Mouse (Mus musculus) spleen, postnatal 36 days (tissue): ENCODE data around the gene Gmfb.

Experiments
- DNase-seq, 2 experiments: peaks; one replicate each; pipeline ENCODE4 v3.0.0; 2022; ENCODE audit warnings: low spot score in 2 of 2, mixed read lengths in 1 of 2

The Gmfb gene

DNA sequence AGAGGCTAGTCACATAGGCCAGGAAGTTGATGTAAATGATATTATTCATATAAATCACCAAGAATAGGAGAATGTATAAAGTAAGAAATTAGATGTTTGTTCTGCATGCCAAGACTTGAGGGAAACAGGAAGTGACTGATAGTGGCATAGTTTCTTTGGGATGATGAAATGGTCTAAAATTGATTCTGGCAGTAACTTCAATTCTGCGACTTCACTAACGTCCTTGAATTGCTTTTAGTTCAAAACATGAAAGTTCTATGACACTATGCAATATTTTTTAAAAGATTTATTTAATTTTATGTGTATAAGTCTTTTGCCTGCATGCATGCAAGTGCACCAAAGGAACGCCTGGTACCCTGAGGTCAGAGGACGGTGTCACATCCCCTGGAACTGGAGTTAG lies 18.8 kb downstream of the Gmfb start:
- no peak for DNase-seq

DNA sequence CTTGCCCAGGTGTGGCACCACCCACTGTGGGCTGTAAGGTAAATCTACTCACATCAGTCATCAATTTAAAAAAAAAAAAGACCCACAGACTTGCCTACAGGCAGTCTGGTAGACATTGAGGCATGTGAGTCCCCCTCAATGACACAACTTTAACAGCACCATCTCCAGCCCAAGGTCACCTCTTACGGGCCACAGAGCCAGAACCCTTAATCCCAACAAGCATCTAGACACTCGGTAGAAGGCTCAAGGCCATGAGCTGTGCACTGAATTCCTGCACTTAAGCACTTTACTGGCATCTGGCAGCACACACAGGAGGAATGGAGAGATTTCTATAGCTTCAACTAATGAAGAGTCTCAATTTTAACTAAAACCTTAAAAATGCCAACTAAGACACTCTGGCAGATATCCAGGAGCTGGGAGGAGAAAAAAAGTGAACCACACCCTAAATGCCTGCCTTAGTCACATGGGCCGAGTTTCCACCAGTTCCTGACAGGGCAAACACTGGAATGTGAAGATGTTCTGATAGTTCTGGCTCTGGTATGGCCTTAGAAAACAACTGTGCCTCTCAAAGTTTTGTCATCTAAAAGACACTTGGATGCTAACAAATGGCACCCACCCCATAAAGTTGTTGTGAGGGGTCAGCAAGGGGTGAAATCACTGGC lies 21.2 kb downstream of the Gmfb start:
- peak; percentile 26 to 72 for DNase-seq

DNA sequence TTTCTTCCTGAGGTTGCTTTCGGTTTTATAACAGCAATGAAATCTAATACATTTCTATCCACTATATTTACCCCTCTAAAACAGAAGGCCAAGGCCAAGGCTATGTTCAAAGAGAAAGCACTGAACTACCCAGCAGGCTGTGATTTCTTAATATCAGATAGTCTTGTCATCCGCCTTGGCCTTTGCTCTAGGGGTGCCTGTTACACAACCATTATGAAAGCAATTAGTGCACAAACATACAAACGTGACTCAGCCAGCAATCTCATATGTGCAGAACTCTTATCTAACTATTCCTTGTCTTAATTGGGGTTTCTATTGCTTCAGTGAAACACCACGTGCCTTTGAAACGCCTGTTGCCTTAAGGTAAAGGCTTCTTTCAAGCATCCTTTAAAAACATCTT lies 27.9 kb downstream of the Gmfb start:
- DNase-seq = no peak

DNA sequence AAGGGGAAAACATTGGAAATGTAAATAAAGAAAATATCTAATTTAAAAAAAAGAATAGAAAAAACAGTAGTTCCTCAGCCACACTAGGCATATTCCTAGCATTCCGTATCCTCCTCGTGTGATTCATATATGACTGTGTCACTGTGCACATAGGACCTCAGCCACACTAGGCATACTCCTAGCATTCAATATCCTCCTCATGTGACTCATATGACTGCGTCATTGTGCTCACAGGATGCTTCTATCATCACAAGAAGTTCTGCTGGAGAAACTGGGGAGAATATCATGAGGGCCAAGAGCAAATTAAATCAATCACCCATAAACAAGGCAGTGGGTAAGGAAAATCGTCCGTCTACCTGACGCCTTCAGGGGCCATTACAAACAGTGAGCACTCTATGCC lies 31.3 kb downstream of the Gmfb start:
- DNase-seq = no peak

DNA sequence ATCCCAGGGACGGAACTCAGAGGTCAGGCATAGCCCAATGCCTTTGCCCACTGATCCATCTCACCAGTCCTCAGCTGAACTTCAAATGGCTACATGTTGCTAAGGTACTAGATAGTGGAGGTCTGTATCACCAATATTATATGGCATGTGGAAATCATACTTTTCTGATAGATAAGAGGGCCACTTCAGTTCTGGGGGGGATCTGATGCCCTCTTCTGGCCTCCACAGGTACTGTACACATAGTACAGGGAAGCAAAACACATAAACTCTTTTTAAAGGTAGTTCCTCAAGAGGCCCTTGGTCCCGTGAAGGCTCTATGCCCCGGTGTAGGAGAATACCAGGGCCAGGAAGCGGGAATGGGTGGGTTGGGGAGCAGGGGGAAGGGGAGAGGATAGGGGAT lies 31.7 kb downstream of the Gmfb start:
- DNase-seq = peak; percentile 25 to 27

DNA sequence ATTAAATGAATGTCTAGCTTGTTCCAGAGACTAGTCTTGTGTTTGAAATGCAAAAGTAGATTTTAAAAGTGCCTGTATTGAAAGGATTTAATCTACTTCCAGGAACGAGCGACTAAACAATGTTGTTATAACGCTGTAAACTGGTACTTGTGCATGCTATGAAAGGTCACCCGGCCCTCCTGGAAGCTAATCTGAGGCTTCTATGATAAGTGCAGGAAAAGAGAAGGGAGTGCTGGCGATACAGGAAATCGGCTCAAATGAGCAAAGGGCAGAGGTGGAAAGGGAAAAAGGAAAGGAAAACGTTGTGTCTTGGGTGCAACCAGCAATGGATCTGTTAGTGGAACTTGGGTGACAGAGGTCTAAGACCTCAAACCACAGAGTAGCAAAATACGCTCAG lies 33.5 kb downstream of the Gmfb start:
- DNase-seq = no peak

DNA sequence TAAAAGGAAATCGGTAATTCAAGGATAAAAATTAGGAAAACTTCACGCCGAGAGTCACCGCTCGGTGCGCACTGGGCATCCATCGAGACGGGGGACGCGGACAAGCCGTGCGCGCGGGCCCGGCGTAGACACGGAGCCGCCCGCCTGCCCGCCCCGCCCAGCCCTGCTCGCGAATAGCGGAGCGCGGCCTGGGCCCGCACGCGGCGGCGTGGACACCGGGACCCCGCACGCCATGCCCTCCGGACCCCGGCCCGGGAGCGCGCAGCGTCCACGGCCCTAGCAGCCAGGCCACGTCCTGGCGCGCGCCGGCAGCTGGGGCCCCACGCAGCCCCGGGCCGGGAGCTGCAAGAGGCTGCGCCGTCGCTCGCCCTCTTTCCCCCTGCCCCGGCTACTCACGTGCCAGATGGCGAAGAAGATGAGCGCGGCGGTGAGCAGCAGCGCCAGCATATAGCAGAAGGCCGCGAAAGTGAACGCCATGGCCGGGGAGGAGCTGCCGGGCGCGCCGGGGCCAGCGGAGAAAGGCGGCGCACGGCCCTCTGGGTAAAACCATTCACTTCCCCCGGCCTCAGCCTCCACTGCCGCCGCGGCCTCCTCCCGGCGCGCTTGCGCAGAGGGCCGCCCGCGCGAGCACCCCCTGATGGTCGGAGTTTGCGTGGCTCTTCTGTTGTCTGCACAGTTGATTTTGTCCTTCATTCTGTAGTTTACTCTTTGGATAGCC lies 34.1 kb downstream of the Gmfb start, which contains the start of gene Cnih1:
TSS of gene Cnih1 (minus strand) at position 625 of the 718 bp plus-strand sequence.
- peak; percentile 88 to 91 for DNase-seq

DNA sequence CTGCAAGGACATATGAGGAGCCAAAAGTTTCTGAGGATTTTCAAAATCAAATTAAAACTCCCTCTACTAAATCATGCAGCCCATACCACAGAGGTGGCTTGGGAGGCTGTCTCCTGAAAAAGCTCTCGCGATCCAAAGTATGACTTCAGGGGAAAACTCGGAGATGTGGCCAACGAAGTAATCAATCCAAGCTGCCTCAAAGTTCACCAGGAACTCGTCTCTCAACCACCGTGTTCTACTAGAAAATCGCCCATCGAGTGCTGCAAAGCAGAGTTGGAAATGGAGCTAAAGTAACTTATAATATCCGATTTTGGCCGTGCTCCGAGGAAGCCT lies 34.6 kb downstream of the Gmfb start:
- DNase-seq = no peak

DNA sequence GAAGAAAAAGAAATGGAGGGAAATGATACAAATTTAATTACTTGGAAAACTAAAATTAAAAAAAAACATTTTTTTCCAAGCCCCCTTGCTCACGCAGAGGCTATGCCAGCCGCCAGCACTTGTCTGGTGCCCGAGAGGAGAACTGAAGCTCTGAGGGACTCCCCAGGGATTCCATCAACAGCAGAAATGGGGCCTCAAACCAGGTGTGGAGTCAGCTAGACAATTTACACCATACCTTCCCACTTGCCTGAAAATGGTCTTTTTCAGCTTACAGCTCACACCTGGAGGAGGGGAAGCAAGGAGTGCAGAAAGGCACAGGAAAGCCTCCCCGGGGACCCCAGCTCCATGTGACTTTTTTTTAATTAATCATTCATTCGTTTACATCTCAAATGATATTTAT lies 36.8 kb downstream of the Gmfb start:
- DNase-seq = peak; percentile 13 to 25

DNA sequence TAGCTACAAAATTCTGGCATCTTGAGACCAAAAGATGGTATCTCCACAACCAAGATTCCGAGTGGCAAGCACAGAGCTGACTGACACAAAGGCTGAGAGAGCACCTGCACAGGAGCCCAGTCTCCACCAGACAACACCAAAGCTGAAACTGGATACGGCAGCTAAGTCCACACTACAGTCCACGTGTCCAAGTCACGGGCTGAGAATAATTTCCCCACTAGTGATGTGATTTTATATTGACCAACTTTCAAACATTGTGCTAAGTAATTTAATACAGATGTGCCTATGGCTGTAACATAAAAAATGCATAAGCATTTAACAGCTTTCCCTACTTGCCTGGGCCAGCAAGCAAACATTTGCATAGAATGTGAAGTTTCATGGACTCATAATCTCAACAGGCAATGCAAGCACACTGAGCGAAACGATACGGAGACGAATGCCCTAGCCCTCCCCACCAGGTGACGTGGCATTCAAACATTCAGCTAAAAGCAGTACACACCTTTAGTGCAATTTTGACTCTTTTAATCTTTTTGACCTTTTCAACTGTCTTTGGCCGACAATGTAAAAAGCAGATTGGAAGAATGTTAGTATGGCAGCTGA lies 38.6 kb downstream of the Gmfb start:
- DNase-seq = no peak

DNA sequence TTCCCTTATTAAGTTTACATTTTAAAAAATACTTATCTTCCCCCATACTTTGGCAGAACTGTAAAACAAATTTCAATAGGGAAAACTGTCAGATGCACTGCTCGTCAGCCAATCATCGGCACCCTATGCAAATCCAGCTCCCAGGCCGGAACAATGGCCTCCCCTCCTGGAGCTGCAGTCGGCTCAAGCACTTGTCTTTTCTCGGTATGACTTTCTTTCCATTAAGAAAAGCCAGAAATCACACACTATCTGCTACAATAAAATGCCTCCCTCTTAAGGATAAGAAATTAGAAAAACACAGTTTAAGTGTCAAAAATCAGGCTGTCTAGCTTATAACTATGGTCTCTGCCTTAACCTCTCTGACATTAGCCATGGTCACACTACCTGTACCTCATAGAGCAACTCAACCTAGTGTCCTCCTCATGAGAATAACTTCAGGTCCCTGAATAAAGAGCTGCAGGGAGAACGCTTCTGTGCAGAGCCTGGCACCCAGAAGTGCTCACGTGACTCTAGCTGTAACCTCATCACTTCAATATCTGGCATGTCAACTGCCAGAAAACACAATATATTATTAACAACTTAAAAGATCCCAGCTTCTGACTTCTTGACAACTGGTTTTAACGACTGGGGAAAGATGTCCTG lies 39.7 kb downstream of the Gmfb start:
- DNase-seq = no peak

DNA sequence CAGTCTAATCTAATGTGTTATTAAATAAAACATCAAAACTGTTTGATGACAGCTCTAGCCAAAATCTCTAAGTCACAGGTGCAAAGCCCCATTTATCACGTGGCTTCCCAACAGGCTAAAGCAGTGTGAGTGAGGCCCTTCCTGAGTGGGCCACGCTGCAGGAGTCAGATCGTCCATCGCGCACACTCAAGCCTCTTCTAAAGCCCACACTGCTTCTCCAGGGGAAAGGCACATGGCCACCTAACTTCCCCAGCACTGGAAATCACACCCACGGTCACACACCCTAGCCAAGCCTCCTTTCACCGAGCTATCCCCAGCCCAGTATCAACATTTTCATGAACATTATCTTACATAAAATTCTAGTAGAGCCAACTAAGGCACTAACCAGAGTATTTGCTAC lies 41.0 kb downstream of the Gmfb start:
- DNase-seq = no peak

DNA sequence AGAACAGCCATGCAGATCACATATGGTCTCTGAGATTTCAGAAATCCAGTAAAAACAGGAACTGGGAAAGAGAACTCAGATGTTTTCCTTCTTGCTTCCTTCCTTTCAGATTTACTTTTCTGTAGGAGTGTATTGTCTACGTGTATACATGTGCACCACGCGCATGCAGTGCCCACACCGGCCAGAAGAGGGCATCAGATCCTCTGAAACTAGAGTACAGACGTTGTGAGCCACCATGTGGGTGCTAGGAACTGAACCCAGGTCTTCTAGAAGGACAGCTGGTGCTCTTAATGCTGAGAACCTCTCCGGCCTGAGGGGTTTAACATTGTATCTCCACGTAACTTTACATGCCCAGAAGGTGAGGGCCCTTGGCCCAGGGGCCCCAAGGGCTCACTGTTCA lies 42.8 kb downstream of the Gmfb start:
- no peak for DNase-seq

DNA sequence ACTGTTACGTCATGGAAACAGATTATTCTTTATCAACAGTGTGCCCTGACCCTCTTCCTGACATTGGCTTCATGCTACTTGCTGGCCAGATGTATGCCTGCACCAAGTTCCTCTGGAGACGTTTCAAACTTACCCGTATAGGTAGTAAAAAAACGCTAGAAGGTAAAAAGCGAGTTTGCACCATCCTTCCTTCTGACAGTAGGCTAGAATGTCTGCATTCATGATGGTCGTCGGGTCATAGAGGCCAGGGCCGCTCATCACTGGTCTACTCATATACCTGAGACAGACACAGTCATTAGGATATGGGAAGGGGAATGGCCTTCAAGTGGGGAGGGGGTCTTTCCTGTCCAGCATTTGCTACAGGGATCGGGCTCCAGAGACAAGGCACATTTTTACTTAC lies 43.3 kb downstream of the Gmfb start:
- DNase-seq = no peak

DNA sequence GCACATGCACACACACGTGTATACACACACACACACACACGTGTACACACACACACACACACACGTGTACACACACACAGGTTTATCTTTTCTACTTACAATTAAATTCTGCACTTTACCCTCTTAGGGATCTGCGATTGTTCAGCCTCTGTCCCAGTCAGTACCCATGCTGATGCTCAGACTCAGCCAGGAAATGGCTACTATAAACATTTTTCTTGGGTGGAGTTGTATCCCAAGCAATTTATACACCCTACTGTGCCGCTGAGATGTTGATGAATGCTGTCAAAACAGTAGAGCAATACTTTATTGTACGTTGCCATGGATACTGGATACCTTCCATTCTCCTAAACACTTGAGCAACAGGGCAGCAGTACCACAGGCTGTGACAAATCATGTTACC lies 52.0 kb downstream of the Gmfb start:
- DNase-seq = no peak

DNA sequence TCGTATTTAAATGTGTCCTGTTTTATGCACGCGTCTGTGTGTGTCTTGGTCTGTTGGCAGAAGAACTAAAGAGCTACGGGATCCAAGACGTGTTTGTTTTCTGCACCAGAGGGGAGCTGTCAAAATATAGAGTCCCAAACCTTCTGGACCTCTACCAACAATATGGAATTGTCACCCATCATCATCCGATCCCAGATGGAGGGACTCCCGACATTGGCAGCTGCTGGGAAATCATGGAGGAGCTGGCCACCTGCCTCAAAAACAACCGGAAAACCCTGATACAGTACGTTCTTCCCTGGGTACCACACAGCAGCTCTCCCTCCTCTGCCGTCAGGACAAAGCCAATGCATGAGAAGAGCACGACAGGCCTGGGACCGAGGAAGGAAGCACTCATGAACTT lies 54.9 kb downstream of the Gmfb start:
- no peak for DNase-seq

DNA sequence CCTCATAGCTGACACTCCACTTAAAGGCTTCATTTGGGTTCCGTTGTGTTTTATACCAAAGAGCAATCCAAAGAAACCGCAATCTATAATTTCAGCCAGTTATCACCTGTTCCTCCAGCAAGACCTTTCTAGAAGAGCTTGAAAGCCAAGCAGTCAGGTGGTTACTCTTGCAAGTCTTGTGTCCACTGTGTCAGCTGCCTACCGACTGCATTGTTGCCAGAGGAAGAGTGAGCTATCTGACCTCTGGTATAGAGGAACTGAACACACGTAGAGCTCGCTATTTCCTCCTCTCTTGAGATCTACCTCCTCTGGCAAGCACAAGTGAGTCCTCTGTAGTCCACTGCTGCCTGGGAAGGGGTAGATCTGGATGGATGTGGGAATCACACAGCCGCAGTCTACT lies 60.9 kb downstream of the Gmfb start:
- DNase-seq = no peak

DNA sequence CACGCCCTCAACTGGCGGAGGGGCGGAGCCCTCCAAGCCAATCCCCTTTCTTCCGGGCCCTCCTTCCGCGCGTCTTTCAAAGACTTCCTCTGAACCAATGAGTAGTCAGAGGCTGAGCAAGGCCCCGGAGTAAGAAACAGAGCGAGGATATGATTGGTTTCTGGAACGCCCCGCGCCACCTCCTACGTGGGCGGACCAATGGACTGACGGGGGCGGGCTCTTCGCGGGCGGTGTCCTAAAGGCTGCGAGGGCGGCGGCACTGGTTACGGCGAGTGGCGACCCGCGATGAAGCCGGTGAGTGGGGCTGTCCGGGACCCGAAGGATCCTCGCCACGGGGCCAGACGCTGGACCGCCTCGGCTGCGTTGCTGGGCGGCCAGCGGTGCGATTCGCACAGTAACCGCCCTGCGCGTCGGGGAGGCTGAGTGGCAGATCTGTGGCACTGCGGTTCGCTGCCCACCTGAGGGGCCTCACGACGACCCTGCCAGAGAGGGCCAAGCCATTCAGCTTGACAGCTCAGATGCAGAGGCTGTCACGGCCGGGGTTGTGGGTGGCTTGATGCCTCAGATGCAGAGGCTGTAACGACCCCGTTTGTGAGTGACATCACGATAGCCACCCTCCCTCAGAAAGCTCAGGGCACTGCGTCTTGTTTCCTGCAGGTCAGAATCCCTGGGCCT lies 61.5 kb downstream of the Gmfb start, which contains the start of gene Cdkn3:
TSS of gene Cdkn3 (plus strand) at position 187 of the 675 bp plus-strand sequence.
- peak; percentile 94 to 96 for DNase-seq

DNA sequence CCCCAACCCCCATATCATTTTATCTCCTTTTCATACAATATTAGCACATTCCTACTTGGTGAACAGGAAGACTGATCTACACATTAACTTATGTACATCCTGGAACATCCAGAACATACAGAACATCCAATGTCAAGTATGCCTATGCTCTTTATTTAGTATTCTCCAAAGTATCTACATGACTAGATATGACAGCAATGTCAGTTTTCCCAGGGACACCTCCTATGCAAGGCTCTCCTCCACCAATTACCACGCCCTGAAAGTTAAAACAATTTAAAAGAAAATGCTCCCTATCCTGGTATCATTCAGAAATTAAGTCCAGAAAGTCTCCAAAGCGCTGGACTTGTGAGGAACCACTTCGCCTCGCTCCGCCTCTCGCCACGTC lies 62.1 kb downstream of the Gmfb start:
- DNase-seq = no peak
